8 mouse cellular contexts compared by ENCODE assay signal in genomic region chr4:46374869-46375368, GRCm38 (mm10). TPM values are rescaled to one million over a fixed set of nuclear protein-coding genes. Genes with fewer than 3 reads are reported as not detected.
A peak's percentile ranks its signal among the peaks of the same experiment; 100 is the strongest.
DNase-seq lines count a peak whose midpoint lies in the region; ATAC-seq lines count a peak whose summit lies in the region.

No protein-coding gene starts in this region.

- H3K4me2 ChIP-seq in hindbrain, embryonic 15.5 days: peak overlapping the region; percentile 66

- ATAC-seq in hindbrain, embryonic 15.5 days (ENCODE audit: low FRiP score, low read depth): peak; percentile 80

- no peak overlapping the region for H3K27ac ChIP-seq in hindbrain, embryonic 15.5 days (replicated peaks)

- peak overlapping the region; percentile 42 for H3K9ac ChIP-seq in hindbrain, embryonic 15.5 days

- peaks cover 25% of the 10 kb centered on the region for H3K36me3 ChIP-seq in hindbrain, embryonic 15.5 days

- no peaks in the 10 kb centered on the region; the same call in 1 of the 2 replicates for H3K27me3 ChIP-seq in hindbrain, embryonic 15.5 days

- WGBS in hindbrain, embryonic 15.5 days: 19% methylated on average over 22 of the region's 22 CpGs

- peak; percentile 94 for DNase-seq in R1 (ENCODE audit: low read depth, low spot score)
- peak; percentile 87 to 92 for DNase-seq in cerebellum, postnatal 25 days
- peak; percentile 74 to 89 for DNase-seq in frontal cortex, postnatal 36 days (ENCODE audit: low spot score in 2 of 2)
- DNase-seq in layer of hippocampus, postnatal 36 days: peak; percentile 72 to 73
- DNase-seq in lung, postnatal 25 days (ENCODE audit: low spot score): peak; percentile 89
- DNase-seq in retina, postnatal 1 day: peak; percentile 85
- DNase-seq in thymus, postnatal 4 days: peak; percentile 88

- H3K9me3 ChIP-seq in hindbrain, embryonic 15.5 days: no peaks in the 10 kb centered on the region

- peaks cover 3% of the 10 kb centered on the region; the same call in 1 of the 2 replicates for H3K4me1 ChIP-seq in hindbrain, embryonic 15.5 days (replicated peaks)

- peak overlapping the region; percentile 41 for H3K4me3 ChIP-seq in hindbrain, embryonic 15.5 days

RNA-seq across cellular contexts. Expression of gene Trmo, which starts 14.3 kb away (rescaled TPM):
- polyA plus RNA-seq in hindbrain, embryonic 15.5 days (2015; fragmentation: Nextera tagmentation; extraction: Ambion mirVana): 8.5 and 9.7 TPM in 2 replicates
- 1 to 10 TPM; 4.5 to 5.0 TPM for total RNA-seq in layer of hippocampus, postnatal 36 days (2021)

RNA-seq across cellular contexts. Expression of gene Foxe1, which starts 31.5 kb away (rescaled TPM):
- polyA plus RNA-seq in hindbrain, embryonic 15.5 days (2015; fragmentation: Nextera tagmentation; extraction: Ambion mirVana): not detected in 2 replicates
- total RNA-seq in layer of hippocampus, postnatal 36 days (2021): not detected

RNA-seq across cellular contexts. Expression of gene Hemgn, which starts 38.4 kb away (rescaled TPM):
- 0.10 and 0.53 TPM in 2 replicates for polyA plus RNA-seq in hindbrain, embryonic 15.5 days (2015; fragmentation: Nextera tagmentation; extraction: Ambion mirVana)
- total RNA-seq in layer of hippocampus, postnatal 36 days (2021): not detected
